Mouse (Mus musculus) limb, embryonic 12.5 days (tissue): ENCODE measurements around the gene Kptn. TPM values are rescaled to one million over a fixed set of nuclear protein-coding genes. Genes with fewer than 3 reads are reported as not detected.

Experiments used
- ATAC-seq: fragments of 200-750 bp; cut with Nextera tagmentation; 2 replicates; pipeline ENCODE4 v1.8.0; 2017; ENCODE audit warnings: low read depth, moderate TSS enrichment; ENCODE audit not compliant: insufficient number of reproducible peaks, insufficient read depth, low FRiP score, low TSS enrichment
- H3K27ac ChIP-seq: fragments of 300-500 bp; sonication (generic); 2 replicates; pipeline ENCODE4 v1.5.1; 2016; ENCODE audit warnings: mild to moderate bottlenecking, moderate library complexity
- H3K27me3 ChIP-seq: fragments of 300-500 bp; sonication (generic); 2 replicates; pipeline ENCODE4 v1.6.1; 2016; ENCODE audit warnings: mild to moderate bottlenecking, moderate library complexity
- H3K36me3 ChIP-seq: fragments of 300-500 bp; sonication (generic); 2 replicates; pipeline ENCODE4 v1.6.1; 2016; ENCODE audit warnings: mild to moderate bottlenecking, moderate library complexity
- H3K4me1 ChIP-seq: fragments of 300-500 bp; sonication (generic); replicated peaks from 2 replicates; pipeline ENCODE4 v1.6.1; 2016
- H3K4me2 ChIP-seq: fragments of 300-500 bp; sonication (generic); 2 replicates; pipeline ENCODE4 v1.6.1; 2016; ENCODE audit warnings: mild to moderate bottlenecking, moderate library complexity
- H3K4me3 ChIP-seq: fragments of 300-500 bp; sonication (generic); replicated peaks from 2 replicates; pipeline ENCODE4 v1.5.1; 2016; ENCODE audit warnings: mild to moderate bottlenecking
- H3K9ac ChIP-seq: fragments of 300-500 bp; sonication (generic); replicated peaks from 2 replicates; pipeline ENCODE4 v1.6.1; 2016; ENCODE audit warnings: mild to moderate bottlenecking, moderate library complexity
- H3K9me3 ChIP-seq: fragments of 300-500 bp; sonication (generic); 2 replicates; pipeline ENCODE4 v1.6.1; 2016; ENCODE audit warnings: mild to moderate bottlenecking, moderate library complexity
- WGBS: fragments of 180-500 bp; shearing (Covaris S2); methylation state at CpG from one replicate; pipeline ENCODE4 v1.1.7; 2016; 5-methylcytosine and 5-hydroxymethylcytosine counted together
- polyA plus RNA-seq: library from polyadenylated mRNA; unstranded; fragments of >200 nt; fragmentation: Nextera tagmentation; extraction: Ambion mirVana; gene quantifications from 2 replicates; pipeline ENCODE4 v1.2.1, GENCODE M21; 2016

Gene Kptn
- 30.7 and 33.3 TPM in 2 replicates for polyA plus RNA-seq

- H3K4me2 ChIP-seq: peak within 1 kb of the TSS; percentile 63
- 1% methylated on average over 33 of the region's 33 CpGs for WGBS
- peak; percentile 76 for ATAC-seq
Observed at GRCm38 (mm10) chr7:16119569-16120261, at the start of gene Kptn. Gene Kptn (plus strand): TSS chr7:16119895.

GRCm38 (mm10) chr7:16070846-16071245, 48.8 kb upstream of the Kptn start:
- H3K4me3 ChIP-seq: no peak overlapping the region
- ATAC-seq: no peak
- H3K27ac ChIP-seq: no peak overlapping the region
- H3K9me3 ChIP-seq: no peaks in the 10 kb centered on the region
- H3K4me2 ChIP-seq: no peak overlapping the region
- H3K4me1 ChIP-seq: no peaks in the 10 kb centered on the region
- H3K27me3 ChIP-seq: no peaks in the 10 kb centered on the region
- no peak overlapping the region for H3K9ac ChIP-seq
- no peaks in the 10 kb centered on the region for H3K36me3 ChIP-seq

More at GRCm38 (mm10) chr7:16119569-16120261, at the start of gene Kptn:
- peaks cover 5% of the 10 kb centered on the region for H3K4me1 ChIP-seq
- H3K4me3 ChIP-seq: peak within 1 kb of the TSS; percentile 63
- H3K36me3 ChIP-seq: peaks cover 51% of the 10 kb centered on the region
- H3K27me3 ChIP-seq: no peaks in the 10 kb centered on the region
- H3K9ac ChIP-seq: peak within 1 kb of the TSS; percentile 64
- no peaks in the 10 kb centered on the region for H3K9me3 ChIP-seq
- peak within 1 kb of the TSS; percentile 83 for H3K27ac ChIP-seq

DNA sequence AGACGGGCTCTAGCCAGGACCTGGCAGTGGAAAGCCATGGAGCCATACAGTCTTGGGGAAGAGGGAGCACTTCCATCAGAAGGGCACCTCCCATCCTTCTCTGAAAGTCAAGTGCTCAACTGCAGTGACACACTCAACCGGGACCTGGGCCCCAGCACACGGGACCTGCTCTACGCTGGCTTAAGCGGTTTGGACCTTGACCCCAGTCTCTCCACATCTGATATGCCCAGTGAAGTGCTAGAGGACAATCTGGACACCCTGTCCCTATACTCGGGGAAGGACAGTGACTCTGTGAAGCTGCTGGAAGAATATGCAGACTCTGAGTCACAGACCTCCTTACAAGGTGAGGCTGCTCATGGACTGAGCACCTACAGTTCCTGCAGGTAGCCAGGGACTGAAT, 47.8 kb upstream of the Kptn start:
- Histone ChIP-seq H3K9me3 (no peaks in the 10 kb centered on the region), H3K27me3 (no peaks in the 10 kb centered on the region), H3K4me1 (no peaks in the 10 kb centered on the region), H3K36me3 (no peaks in the 10 kb centered on the region), H3K4me2 (no peak overlapping the region), H3K27ac (no peak overlapping the region), H3K4me3 (no peak overlapping the region), H3K9ac (no peak overlapping the region)
- ATAC-seq: no peak
- WGBS: 78% methylated on average over 6 of the region's 6 CpGs

DNA sequence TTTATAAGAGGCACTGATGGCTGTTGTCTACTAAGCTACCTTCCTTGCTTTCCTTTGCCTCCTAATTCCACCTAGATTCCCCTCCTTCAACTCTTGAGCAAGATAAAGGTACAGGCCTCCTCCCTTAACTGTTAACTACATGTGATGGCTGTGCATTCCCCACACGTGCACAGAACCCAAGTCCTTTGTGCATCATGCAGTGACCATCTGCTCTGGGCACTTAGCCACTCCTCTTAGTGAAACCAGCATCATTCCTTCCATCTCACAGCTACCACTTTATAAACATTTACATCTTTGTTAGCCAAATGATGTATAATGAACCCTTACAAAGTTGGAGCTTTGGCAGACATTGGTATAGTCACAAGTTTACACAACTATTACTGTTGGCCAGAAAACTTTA, 39.7 kb upstream of the Kptn start:
- H3K9ac ChIP-seq: no peak overlapping the region
- ATAC-seq: no peak
- H3K4me3 ChIP-seq: no peak overlapping the region
- no peaks in the 10 kb centered on the region for H3K36me3 ChIP-seq
- H3K4me2 ChIP-seq: no peak overlapping the region
- H3K27me3 ChIP-seq: peaks cover 3% of the 10 kb centered on the region; the same call in 1 of the 2 replicates
- H3K9me3 ChIP-seq: no peaks in the 10 kb centered on the region
- WGBS: 52% methylated on average over 1 of the region's 1 CpGs
- H3K4me1 ChIP-seq: no peaks in the 10 kb centered on the region
- no peak overlapping the region for H3K27ac ChIP-seq

- Histone ChIP-seq H3K4me1 (no peaks in the 10 kb centered on the region), H3K27ac (no peak overlapping the region), H3K36me3 (no peaks in the 10 kb centered on the region), H3K4me3 (no peak overlapping the region), H3K27me3 (peaks cover 3% of the 10 kb centered on the region; the same call in 1 of the 2 replicates), H3K9ac (no peak overlapping the region), H3K9me3 (no peaks in the 10 kb centered on the region), H3K4me2 (no peak overlapping the region)
- ATAC-seq: no peak
- 73% methylated on average over 4 of the region's 4 CpGs for WGBS
Observed at GRCm38 (mm10) chr7:16080581-16080980, 39.1 kb upstream of the Kptn start.

- no peaks in the 10 kb centered on the region for H3K36me3 ChIP-seq
- peaks cover 3% of the 10 kb centered on the region; the same call in 1 of the 2 replicates for H3K27me3 ChIP-seq
- no peak overlapping the region for H3K27ac ChIP-seq
- no peak overlapping the region for H3K4me3 ChIP-seq
- WGBS: 57% methylated on average over 4 of the region's 4 CpGs
- no peak for ATAC-seq
- H3K4me1 ChIP-seq: no peaks in the 10 kb centered on the region
- no peaks in the 10 kb centered on the region for H3K9me3 ChIP-seq
- H3K4me2 ChIP-seq: no peak overlapping the region
- H3K9ac ChIP-seq: no peak overlapping the region
Observed at GRCm38 (mm10) chr7:16083361-16083760, 36.3 kb upstream of the Kptn start.

- WGBS: 70% methylated on average over 2 of the region's 2 CpGs
Observed at GRCm38 (mm10) chr7:16087587-16087986, 32.1 kb upstream of the Kptn start.

DNA sequence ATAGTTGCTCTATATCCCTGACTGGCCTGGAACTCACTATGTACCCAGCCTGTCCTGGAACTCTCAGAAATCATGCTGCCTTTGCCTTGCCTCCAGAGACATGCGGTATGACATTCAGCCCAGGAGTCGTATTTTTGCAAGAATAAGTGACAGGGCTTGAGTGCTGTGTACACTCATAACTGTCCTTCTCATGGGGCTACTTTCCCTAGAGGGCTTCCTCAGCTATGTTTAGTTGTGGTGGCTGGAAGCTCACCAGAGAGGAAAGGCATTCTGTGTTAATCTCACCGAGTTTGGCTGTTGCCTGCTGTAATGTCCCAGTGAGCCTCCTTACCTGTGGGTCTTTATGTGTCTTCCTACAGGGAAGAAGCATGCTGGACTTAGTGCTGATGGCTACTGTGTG, 25.1 kb upstream of the Kptn start:
- Histone ChIP-seq H3K4me2 (no peak overlapping the region), H3K27me3 (0 out of 2 replicates have a peak, but pooled peaks cover 3% of the 10 kb centered on the region), H3K27ac (no peak overlapping the region), H3K9ac (no peak overlapping the region), H3K4me3 (no peak overlapping the region), H3K4me1 (peaks cover 9% of the 10 kb centered on the region), H3K9me3 (no peaks in the 10 kb centered on the region), H3K36me3 (no peaks in the 10 kb centered on the region)
- WGBS: 76% methylated on average over 3 of the region's 3 CpGs
- no peak for ATAC-seq

More at GRCm38 (mm10) chr7:16087587-16087986, 32.1 kb upstream of the Kptn start:
- ATAC-seq: no peak
- Histone ChIP-seq H3K9ac (no peak overlapping the region), H3K27me3 (peaks cover 3% of the 10 kb centered on the region; the same call in 1 of the 2 replicates), H3K4me3 (no peak overlapping the region), H3K4me1 (no peaks in the 10 kb centered on the region), H3K9me3 (no peaks in the 10 kb centered on the region), H3K4me2 (no peak overlapping the region), H3K36me3 (no peaks in the 10 kb centered on the region), H3K27ac (no peak overlapping the region)

GRCm38 (mm10) chr7:16098021-16099017, 21.4 kb upstream of the Kptn start, which contains the start of gene Napa:
Gene Napa (plus strand): TSS chr7:16098458.
- H3K36me3 ChIP-seq: peaks cover 27% of the 10 kb centered on the region
- peak within 1 kb of the TSS; percentile 96 for H3K9ac ChIP-seq
- under 1% methylated on average over 68 of the region's 68 CpGs for WGBS
- H3K27ac ChIP-seq: peak within 1 kb of the TSS; percentile 80
- H3K27me3 ChIP-seq: 0 out of 2 replicates have a peak, but pooled peaks cover 3% of the 10 kb centered on the region
- ATAC-seq: peak; percentile 98
- peaks cover 19% of the 10 kb centered on the region for H3K4me1 ChIP-seq
- H3K4me2 ChIP-seq: peak within 1 kb of the TSS; percentile 86
- H3K4me3 ChIP-seq: peak within 1 kb of the TSS; percentile 93
- H3K9me3 ChIP-seq: no peaks in the 10 kb centered on the region

GRCm38 (mm10) chr7:16099901-16100300, 19.8 kb upstream of the Kptn start:
- 84% methylated on average over 4 of the region's 4 CpGs for WGBS
- H3K4me2 ChIP-seq: peak overlapping the region; percentile 86
- H3K4me1 ChIP-seq: peaks cover 19% of the 10 kb centered on the region
- H3K9me3 ChIP-seq: no peaks in the 10 kb centered on the region
- peak overlapping the region; percentile 93; the same call in 1 of the 2 replicates for H3K4me3 ChIP-seq
- no peaks in the 10 kb centered on the region for H3K27me3 ChIP-seq
- H3K27ac ChIP-seq: no peak overlapping the region
- peak overlapping the region; percentile 96; the same call in 1 of the 2 replicates for H3K9ac ChIP-seq
- H3K36me3 ChIP-seq: peaks cover 43% of the 10 kb centered on the region
- no peak for ATAC-seq

DNA sequence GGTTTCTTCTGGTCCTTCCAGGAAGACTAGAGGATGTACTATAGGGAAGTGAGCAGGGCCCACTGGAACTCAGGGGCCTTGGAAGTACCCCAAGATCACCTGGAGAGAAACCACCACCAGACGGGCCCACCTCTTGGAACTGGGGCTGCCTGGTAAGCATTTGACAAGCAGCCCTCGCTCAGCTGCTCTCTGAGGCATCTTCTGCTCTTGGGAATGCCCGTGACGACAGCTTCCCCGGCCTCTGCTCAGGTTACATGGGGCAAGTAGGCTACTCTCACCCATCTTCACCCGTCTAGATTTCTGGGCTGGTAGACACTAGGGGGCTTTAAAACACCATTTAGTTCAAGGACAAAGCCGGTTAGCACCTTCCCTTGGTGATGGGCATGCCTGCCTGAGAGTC, 18.6 kb upstream of the Kptn start:
- peaks cover 52% of the 10 kb centered on the region for H3K36me3 ChIP-seq
- H3K27ac ChIP-seq: no peak overlapping the region
- H3K9ac ChIP-seq: no peak overlapping the region
- peaks cover 19% of the 10 kb centered on the region for H3K4me1 ChIP-seq
- no peaks in the 10 kb centered on the region for H3K9me3 ChIP-seq
- no peaks in the 10 kb centered on the region for H3K27me3 ChIP-seq
- H3K4me2 ChIP-seq: no peak overlapping the region
- no peak overlapping the region for H3K4me3 ChIP-seq
- WGBS: 73% methylated on average over 7 of the region's 7 CpGs
- ATAC-seq: no peak
